Mouse (Mus musculus) CH12.LX (cell line): ENCODE measurements around the gene Ogdh. TPM values are rescaled to one million over a fixed set of nuclear protein-coding genes. Genes with fewer than 3 reads are reported as not detected.

Source experiments
- DNase-seq: peaks from one replicate; pipeline ENCODE4 v3.0.0-alpha.2; 2013; ENCODE audit errors: extremely low read depth
- H3K27ac ChIP-seq: 2 replicates; pipeline ENCODE4 v1.5.1; 2012; ENCODE audit warnings: low read depth, mild to moderate bottlenecking, control low read depth, moderate library complexity; ENCODE audit not compliant: insufficient read depth
- H3K27me3 ChIP-seq: replicated peaks from 2 replicates; pipeline ENCODE3; 2012; ENCODE audit warnings: inconsistent platforms
- H3K36me3 ChIP-seq, 2 experiments: replicated peaks in 1 of 2; 2 replicates each; pipeline versions ENCODE3 to v1.6.1; 2012; ENCODE audit warnings: inconsistent platforms in 1 of 2, low read length in 1 of 2, mild to moderate bottlenecking in 1 of 2, mixed read lengths in 1 of 2, moderate library complexity in 1 of 2; ENCODE audit not compliant: control insufficient read depth in 1 of 2, insufficient read depth in 1 of 2
- H3K4me1 ChIP-seq, 2 experiments: 2 replicates each; pipeline ENCODE4 v1.6.1; 2012; ENCODE audit warnings: inconsistent platforms in 1 of 2, moderate library complexity in 1 of 2; ENCODE audit not compliant: insufficient read depth in 2 of 2, control insufficient read depth in 1 of 2
- H3K4me2 ChIP-seq: 2 replicates; pipeline ENCODE4 v1.6.1; 2012; ENCODE audit warnings: low read depth, mild to moderate bottlenecking, control low read depth; ENCODE audit not compliant: poor library complexity, insufficient read depth, severe bottlenecking
- H3K4me3 ChIP-seq, 3 experiments: fragments of 150-350 bp in 1 of 3; sonication (generic) in 1 of 3; replicated peaks in 1 of 3; 2 replicates each; pipeline versions ENCODE3 to v1.5.1; 2011 to 2012; ENCODE audit warnings: low read depth in 2 of 3, low read length in 2 of 3, mild to moderate bottlenecking in 2 of 3, moderate library complexity in 2 of 3, control low read depth in 1 of 3, improper control_type of control experiment in 1 of 3, inconsistent platforms in 1 of 3, mixed read lengths in 1 of 3; ENCODE audit not compliant: poor library complexity in 1 of 3
- H3K79me2 ChIP-seq: replicated peaks from 2 replicates; pipeline ENCODE4 v1.6.1; 2012; ENCODE audit warnings: mild to moderate bottlenecking, moderate library complexity; ENCODE audit not compliant: control insufficient read depth, poor library complexity, insufficient read depth, severe bottlenecking; ENCODE audit errors: extremely low read depth
- H3K9ac ChIP-seq: 2 replicates; pipeline ENCODE4 v1.6.1; 2012; ENCODE audit warnings: low read depth, mild to moderate bottlenecking, control low read depth, moderate library complexity; ENCODE audit not compliant: insufficient read depth
- H3K9me3 ChIP-seq: replicated peaks from 2 replicates; pipeline ENCODE3; 2012; ENCODE audit warnings: low read length, inconsistent platforms, mixed read lengths
- CHD2 ChIP-seq: IDR thresholded peaks from 2 replicates; pipeline ENCODE4 v1.6.1; 2011; ENCODE audit warnings: low read length, improper control_type of control experiment
- CTCF ChIP-seq, 2 experiments: IDR thresholded peaks in 1 of 2; conservative IDR thresholded peaks in 1 of 2; 2 replicates each; pipeline ENCODE4 v1.5.1; 2011 to 2012; ENCODE audit warnings: low read depth in 2 of 2, low read length in 2 of 2, improper control_type of control experiment in 1 of 2, inconsistent platforms in 1 of 2, mild to moderate bottlenecking in 1 of 2, moderate library complexity in 1 of 2
- ETS1 ChIP-seq: conservative IDR thresholded peaks from 2 replicates; pipeline ENCODE4 v1.6.1; 2012; ENCODE audit warnings: low read depth, mild to moderate bottlenecking, inconsistent platforms, low read length, improper control_type of control experiment, moderate library complexity
- HCFC1 ChIP-seq: IDR thresholded peaks from 2 replicates; pipeline ENCODE4 v1.6.1; 2012; ENCODE audit warnings: low read depth, mild to moderate bottlenecking, inconsistent platforms, low read length, improper control_type of control experiment
- IRF4 ChIP-seq: IDR thresholded peaks from 2 replicates; pipeline ENCODE4 v1.6.1; 2014; ENCODE audit warnings: low read depth, mild to moderate bottlenecking, inconsistent platforms, low read length, improper control_type of control experiment
- JUN ChIP-seq: IDR thresholded peaks from 2 replicates; pipeline ENCODE4 v1.6.1; 2011; ENCODE audit warnings: low read depth, mild to moderate bottlenecking, low read length, improper control_type of control experiment, moderate library complexity; ENCODE audit not compliant: insufficient read depth
- KAT2A ChIP-seq: IDR thresholded peaks from 2 replicates; pipeline ENCODE4 v1.6.1; 2012; ENCODE audit warnings: low read length, improper control_type of control experiment, inconsistent platforms; ENCODE audit not compliant: insufficient replicate concordance
- MAFK ChIP-seq: IDR thresholded peaks from 2 replicates; pipeline ENCODE4 v1.6.1; 2011; ENCODE audit warnings: low read length, improper control_type of control experiment; ENCODE audit not compliant: insufficient replicate concordance
- MYC ChIP-seq: IDR thresholded peaks from 2 replicates; pipeline ENCODE4 v1.6.1; 2011; ENCODE audit warnings: low read depth, mild to moderate bottlenecking, improper control_type of control experiment, low read length
- NELFE ChIP-seq: IDR thresholded peaks from 2 replicates; pipeline ENCODE4 v1.6.1; 2011; ENCODE audit warnings: low read depth, low read length, improper control_type of control experiment
- USF2 ChIP-seq: conservative IDR thresholded peaks from 2 replicates; pipeline ENCODE4 v1.6.1; 2011; ENCODE audit warnings: low read depth, low read length, improper control_type of control experiment
- ZMIZ1 ChIP-seq: IDR thresholded peaks from 2 replicates; pipeline ENCODE4 v1.6.1; 2012; ENCODE audit warnings: low read depth, mild to moderate bottlenecking, inconsistent platforms, low read length, improper control_type of control experiment
- dilution Hi-C: fragments of 300-500 bp; cut with MboI; formaldehyde crosslinking; loops from 2 replicates; pipeline ENCODE4 v1.14.3; 2020; ENCODE audit warnings: low sequenced_read_pairs; ENCODE audit not compliant: extremely low pct_unique_long_range_greater_than_20kb, extremely low pct_ligation_motif_present
- in situ Hi-C: fragments of 300-500 bp; cut with MboI; formaldehyde crosslinking; loops from 3 replicates; pipeline ENCODE4 v1.14.3; 2019; ENCODE audit warnings: low sequenced_read_pairs, low pct_ligation_motif_present, low pct_unique_long_range_greater_than_20kb, mixed read lengths
- polyA plus RNA-seq: library from polyadenylated mRNA; unstranded; fragments of >175 nt; gene quantifications from 2 replicates; pipeline ENCODE4 v1.2.1, GENCODE M21; 2012; ENCODE audit warnings: low read depth; ENCODE audit not compliant: insufficient read length
- total RNA-seq, 2 experiments: library from RNA; depleted of rRNA; stranded (reverse); fragments of 300-350 nt in 1 of 2; fragments of >200 nt in 1 of 2; gene quantifications; 2 replicates each; pipeline ENCODE4 v1.2.3; 2012 to 2014

Ogdh gene
- total and polyA plus RNA-seq, 3 experiments = 47.1 to 173 (median 120) TPM

- no peak overlapping the region for H3K4me3 ChIP-seq
- no peaks in the 10 kb centered on the region for H3K79me2 ChIP-seq
- H3K27me3 ChIP-seq = no peaks in the 10 kb centered on the region
- no peak overlapping the region for H3K27ac ChIP-seq
- H3K9ac ChIP-seq = no peak overlapping the region
- TF ChIP-seq MYC (no peak), USF2 (no peak), ZMIZ1 (no peak), IRF4 (no peak)
- no peak overlapping the region for H3K4me2 ChIP-seq
- no peak for DNase-seq
- H3K9me3 ChIP-seq = no peaks in the 10 kb centered on the region
- dilution Hi-C loops (no loop called here), in situ Hi-C loops (no loop called here)
- peaks cover 61 to 94% of the 10 kb centered on the region in 2 experiments for H3K36me3 ChIP-seq
- peaks cover 0 to 4% of the 10 kb centered on the region in 2 experiments; a peak in 1 of 4 replicates for H3K4me1 ChIP-seq
These were observed 27.1 kb downstream of the Ogdh start for GRCm38 (mm10) chr11:6318559-6318958.

- no peak overlapping the region for H3K9ac ChIP-seq
- peaks cover 0 to 9% of the 10 kb centered on the region in 2 experiments; a peak in 1 of 4 replicates for H3K4me1 ChIP-seq
- H3K9me3 ChIP-seq = no peaks in the 10 kb centered on the region
- in situ Hi-C loops = no loop called here
- no peak for TF ChIP-seq USF2
- TF ChIP-seq, all 38 proteins: peak for 0
- no peak overlapping the region for H3K27ac ChIP-seq
- no peak for DNase-seq
- H3K36me3 ChIP-seq = peaks cover 59 to 94% of the 10 kb centered on the region in 2 experiments
- dilution Hi-C loops = no loop called here
- no peaks in the 10 kb centered on the region for H3K79me2 ChIP-seq
- no peaks in the 10 kb centered on the region for H3K27me3 ChIP-seq
- no peak overlapping the region for H3K4me3 ChIP-seq
- no peak overlapping the region for H3K4me2 ChIP-seq
These were observed 27.9 kb downstream of the Ogdh start for GRCm38 (mm10) chr11:6319374-6319773.

GRCm38 (mm10) chr11:6322086-6322485 is 30.7 kb downstream of the Ogdh start:
- no peak overlapping the region for H3K4me2 ChIP-seq
- no peak overlapping the region for H3K27ac ChIP-seq
- dilution Hi-C loops (no loop called here), in situ Hi-C loops (no loop called here)
- H3K9me3 ChIP-seq = no peaks in the 10 kb centered on the region
- peaks cover 0 to 9% of the 10 kb centered on the region in 2 experiments; a peak in 1 of 4 replicates for H3K4me1 ChIP-seq
- no peaks in the 10 kb centered on the region for H3K27me3 ChIP-seq
- H3K79me2 ChIP-seq = no peaks in the 10 kb centered on the region; the same call in 1 of the 2 replicates
- H3K4me3 ChIP-seq = no peak overlapping the region
- H3K36me3 ChIP-seq = peaks cover 47 to 92% of the 10 kb centered on the region in 2 experiments
- DNase-seq = no peak
- no peak for TF ChIP-seq ETS1
- TF ChIP-seq MAFK = no peak
- no peak for TF ChIP-seq CHD2
- TF ChIP-seq HCFC1 = no peak
- no peak for TF ChIP-seq KAT2A
- no peak for TF ChIP-seq CTCF (conservative IDR thresholded peaks at IDR 0.05 in 1 of 2, IDR thresholded peaks at IDR 0.05 in 1 of 2; ENCODE audit: low read depth in 2 of 2, low read length in 2 of 2)
- TF ChIP-seq JUN = no peak
- no peak for TF ChIP-seq NELFE
- TF ChIP-seq, all 38 proteins: peak for 0
- H3K9ac ChIP-seq = no peak overlapping the region
